Mouse (Mus musculus) inflammation-experienced regulatory T-cells, adult 6 months (primary cell): ENCODE measurements around the gene Phf19. TPM values are rescaled to one million over a fixed set of nuclear protein-coding genes. Genes with fewer than 3 reads are reported as not detected.
A peak's percentile ranks its signal among the peaks of the same experiment; 100 is the strongest.

Experiments used
- ATAC-seq: one replicate; pipeline ENCODE4 v1.8.0; 2017
- polyA plus RNA-seq, 3 experiments: library from polyadenylated mRNA; unstranded; fragments of 100-300 nt; shearing (Covaris generic); gene quantifications; one replicate each; pipeline ENCODE4 v1.2.1; 2017

Phf19 gene
- 1 to 10 TPM; 1.1 to 3.9 (median 1.2) TPM for polyA plus RNA-seq

- peak; percentile 51 for ATAC-seq
These were observed at the start of gene Phf19 for GRCm38 (mm10) chr2:34913218-34914068. Phf19 (minus strand) TSS chr2:34914026.

- ATAC-seq: peak; percentile 66
These were observed 49.6 kb upstream of the Phf19 start for GRCm38 (mm10) chr2:34963371-34963956.

- ATAC-seq: peak; percentile 62
These were observed 49.1 kb upstream of the Phf19 start for GRCm38 (mm10) chr2:34962893-34963292.

DNA sequence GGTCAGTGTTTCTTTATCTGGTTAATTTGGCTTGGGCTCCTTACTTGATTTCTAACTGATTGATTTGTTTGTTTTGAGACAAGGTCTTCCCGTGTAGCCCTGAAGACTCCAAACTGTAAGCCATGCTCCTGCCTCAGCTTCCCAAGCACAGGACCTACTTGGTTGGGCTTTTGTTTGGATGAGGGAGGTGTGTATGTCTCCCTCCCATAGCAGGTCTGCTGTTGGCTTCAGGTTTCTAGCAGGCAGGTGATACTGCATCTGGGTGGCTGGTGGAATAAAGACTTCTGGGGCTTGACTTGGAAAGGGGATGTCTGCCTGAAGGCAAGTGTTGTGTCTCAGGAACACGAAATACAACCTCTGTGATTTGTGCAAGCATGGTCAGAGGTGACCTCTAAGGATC is 48.4 kb upstream of the Phf19 start:
- no peak for ATAC-seq

GRCm38 (mm10) chr2:34961481-34962036 is 47.7 kb upstream of the Phf19 start, which contains the start of gene Traf1:
Traf1 (minus strand) TSS chr2:34961772.
- ATAC-seq: no peak

DNA sequence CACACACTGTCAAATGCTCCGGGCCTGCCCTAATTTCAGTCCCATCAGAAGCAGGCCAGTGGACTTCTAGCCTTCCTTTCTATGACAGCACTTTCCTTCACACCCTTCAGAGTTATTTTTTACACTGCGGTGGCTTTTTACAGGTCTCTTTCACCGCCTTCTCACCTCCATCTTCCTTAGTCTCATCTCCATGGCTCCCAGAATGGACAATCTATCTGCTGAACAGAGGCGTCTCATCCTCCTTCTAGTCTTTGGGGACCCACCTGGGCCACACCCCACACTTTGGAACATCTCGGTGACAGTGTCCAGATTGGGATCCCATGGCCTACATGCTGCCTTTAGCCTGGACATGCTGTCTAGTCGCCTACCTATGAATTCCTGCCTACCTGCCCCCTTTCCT is 47.1 kb upstream of the Phf19 start:
- ATAC-seq: no peak

- ATAC-seq: no peak
These were observed 46.6 kb upstream of the Phf19 start for GRCm38 (mm10) chr2:34960466-34960865.

DNA sequence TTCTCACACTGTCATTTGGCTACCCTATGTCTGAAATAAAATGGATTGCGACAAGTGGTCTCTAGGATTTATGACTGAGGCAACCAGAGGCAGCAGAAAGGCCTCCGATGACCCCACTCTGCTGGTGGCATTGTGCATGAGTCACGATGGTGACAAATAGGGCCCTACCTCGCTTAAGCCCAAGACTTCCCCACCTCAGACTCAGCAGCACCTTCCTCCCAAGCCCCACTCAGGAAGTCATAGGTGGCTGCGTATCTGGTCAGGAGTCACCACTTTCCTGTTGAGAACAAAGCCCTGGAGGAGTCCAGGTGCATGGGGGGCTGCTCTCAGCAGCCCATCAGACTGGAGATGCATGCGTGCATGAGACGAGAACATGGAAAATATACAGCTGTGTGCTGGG is 44.8 kb upstream of the Phf19 start:
- ATAC-seq: no peak

DNA sequence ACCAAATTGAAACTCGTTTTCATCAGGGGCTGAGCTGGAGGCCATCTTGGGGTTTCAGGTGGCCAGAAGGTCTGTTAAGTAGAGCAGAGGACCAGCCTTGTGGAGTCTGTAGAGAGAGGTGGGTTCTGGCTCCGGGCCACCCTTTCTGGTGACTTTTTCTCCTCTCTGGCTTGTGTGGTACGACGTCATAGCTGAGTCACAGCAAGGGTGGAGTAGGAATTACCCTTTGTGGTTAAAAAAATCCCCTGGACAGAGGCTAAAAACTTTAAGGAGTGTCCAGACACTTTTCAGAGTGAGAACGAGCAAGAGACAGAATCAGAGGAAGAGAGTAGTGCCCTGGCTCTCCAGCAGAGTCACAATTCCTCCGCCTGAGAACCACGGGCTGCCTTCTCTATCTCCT is 44.2 kb upstream of the Phf19 start:
- peak; percentile 43 for ATAC-seq

GRCm38 (mm10) chr2:34957405-34957804 is 43.6 kb upstream of the Phf19 start:
- no peak for ATAC-seq

GRCm38 (mm10) chr2:34956941-34957340 is 43.1 kb upstream of the Phf19 start:
- ATAC-seq: no peak

GRCm38 (mm10) chr2:34954344-34954743 is 40.5 kb upstream of the Phf19 start:
- no peak for ATAC-seq

- ATAC-seq: no peak
These were observed 39.8 kb upstream of the Phf19 start for GRCm38 (mm10) chr2:34953547-34954116.

DNA sequence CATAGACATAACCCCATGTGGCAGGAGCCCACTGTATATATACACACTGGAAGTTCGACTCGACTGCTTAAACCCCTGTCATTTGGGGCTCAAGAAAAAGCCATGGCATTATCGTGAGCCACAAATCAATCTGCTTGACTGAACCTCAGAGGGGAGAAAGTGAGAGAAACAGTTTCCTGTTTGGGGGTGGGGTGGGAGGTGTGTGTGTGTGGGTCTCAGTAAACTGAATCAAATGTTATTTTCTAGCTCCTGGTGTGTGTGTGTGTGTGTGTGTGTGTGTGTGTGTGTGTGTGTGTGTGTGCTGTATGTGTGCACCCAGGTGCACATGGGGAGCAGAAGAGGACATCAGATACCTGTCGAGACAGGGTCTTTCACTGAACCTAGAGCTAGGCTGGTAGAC is 39.2 kb upstream of the Phf19 start:
- ATAC-seq: no peak

GRCm38 (mm10) chr2:34951469-34951868 is 37.6 kb upstream of the Phf19 start:
- no peak for ATAC-seq

DNA sequence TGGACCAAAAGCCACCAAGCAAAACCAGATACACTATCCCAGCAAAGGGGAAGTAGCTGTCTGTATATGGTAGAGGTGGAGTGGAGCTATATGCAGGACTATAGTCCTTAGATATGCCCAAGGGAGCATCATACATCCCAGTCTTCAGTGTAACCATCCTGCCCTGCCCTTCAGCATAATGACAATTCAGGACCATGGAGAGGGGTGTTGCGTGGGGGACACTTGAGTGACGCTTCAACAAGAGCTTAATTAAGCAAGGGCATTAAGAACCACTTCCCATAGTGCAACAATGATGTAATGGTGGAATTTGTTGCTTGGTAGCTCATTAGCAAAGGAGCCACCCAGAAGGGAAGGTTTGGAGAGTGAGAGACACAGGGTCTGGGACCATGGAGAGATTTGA is 34.8 kb upstream of the Phf19 start:
- ATAC-seq: no peak

DNA sequence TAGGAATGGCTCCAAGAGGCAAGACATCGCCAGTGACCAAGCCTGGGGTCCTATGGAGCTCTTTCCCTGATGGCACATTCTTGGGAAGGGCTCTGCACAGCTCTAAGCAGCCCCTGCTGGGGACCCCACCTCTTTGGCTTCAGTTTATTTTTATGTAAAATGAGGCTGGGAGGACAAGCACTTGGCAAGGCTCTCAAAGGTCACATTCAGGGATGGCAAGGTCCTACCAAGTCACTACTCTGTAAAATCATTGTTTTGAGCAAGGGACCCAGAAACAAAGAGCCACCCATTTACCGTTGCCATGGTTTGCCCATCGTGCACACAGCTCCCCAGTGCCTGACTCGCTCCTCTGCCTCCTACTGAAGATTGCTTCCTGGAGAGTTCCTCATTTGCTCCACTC is 32.2 kb upstream of the Phf19 start:
- no peak for ATAC-seq

DNA sequence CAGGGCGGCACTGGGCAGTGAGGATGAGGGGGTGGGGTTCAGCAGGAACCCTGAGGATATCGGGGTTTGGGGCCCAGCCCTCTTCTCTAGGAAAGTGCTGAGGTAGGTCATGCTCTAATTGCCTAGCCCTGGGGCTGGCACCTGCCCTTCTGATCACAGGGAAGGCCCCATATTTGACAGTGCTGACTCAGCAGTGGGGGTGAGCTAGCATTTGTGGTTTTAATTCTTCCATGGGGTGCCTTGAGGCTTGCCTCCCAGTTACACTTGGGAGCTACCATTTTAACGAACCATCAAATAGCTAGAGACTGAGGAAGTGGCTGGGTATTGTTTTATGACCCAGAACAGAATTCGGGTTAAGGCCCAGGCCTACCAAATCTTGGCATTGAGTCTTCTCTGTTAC is 31.8 kb upstream of the Phf19 start:
- ATAC-seq: peak; percentile 27

- ATAC-seq: peak; percentile 89
These were observed 30.9 kb upstream of the Phf19 start for GRCm38 (mm10) chr2:34944761-34945160.

- no peak for ATAC-seq
These were observed 29.8 kb upstream of the Phf19 start for GRCm38 (mm10) chr2:34943556-34944120.

DNA sequence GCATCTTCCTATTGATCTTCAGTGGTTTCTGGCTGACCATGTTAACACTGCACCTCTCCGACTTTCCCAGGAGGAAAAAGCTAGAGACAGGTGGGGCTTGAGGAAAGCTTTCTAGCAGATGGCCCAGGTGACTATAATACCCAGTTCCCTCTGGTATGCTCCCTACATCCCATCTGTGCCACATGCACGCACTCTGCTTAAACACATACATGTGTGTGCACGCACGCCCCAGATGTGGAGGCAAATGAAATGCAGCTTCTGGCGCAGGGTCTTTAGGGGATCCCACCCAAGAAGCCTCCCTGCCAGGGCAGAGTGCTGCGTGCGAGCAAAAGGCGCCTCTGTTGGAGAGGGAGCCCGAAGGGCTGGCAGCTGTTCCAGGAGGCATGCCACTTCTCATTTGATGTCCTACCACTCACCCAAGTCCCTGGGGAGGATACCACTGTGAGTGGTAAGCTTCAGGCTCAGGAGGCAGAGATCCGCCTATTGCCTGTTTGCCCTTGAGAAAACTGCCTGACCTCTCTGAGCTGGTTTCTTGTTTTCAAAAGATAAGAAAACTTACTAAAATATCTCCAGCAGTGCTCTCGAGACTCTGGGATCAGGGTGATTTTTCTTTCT is 27.3 kb upstream of the Phf19 start:
- ATAC-seq: no peak

DNA sequence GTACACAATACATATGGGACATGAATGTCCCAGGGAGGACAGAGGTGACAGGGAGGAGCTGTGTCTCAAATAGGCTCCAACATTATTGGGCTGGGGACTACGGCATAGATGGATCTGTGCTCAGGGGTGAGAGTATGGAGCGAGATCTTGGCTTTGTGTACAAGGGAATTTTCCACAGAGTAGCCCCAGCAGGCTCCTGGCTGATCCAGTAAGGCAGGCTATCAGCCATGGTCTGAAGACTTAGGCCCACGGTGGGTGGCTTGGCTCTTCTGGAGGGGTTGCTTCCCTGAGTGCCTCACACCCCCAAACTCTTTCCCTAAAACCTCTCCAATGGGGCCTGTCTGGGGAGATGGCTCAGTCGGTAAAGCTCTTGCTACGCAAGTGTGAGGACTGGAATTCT is 26.4 kb upstream of the Phf19 start:
- ATAC-seq: no peak
